Mouse (Mus musculus) retina, postnatal 1 day (tissue): ENCODE results near the gene Elk3.
"Not testable (repeated sequence)": the region's sequence is repeated elsewhere in the genome, so short reads cannot be mapped to it uniquely, and the experiment has no call there.

ENCODE experiments used
- DNase-seq: peaks from one replicate; pipeline ENCODE4 v3.0.0-alpha.2; 2012

Elk3 gene

GRCm38 (mm10) chr10:93310721-93311411 is at the start of gene Elk3:
Elk3 (minus strand) TSS chr10:93311135.
- peak; percentile 77 for DNase-seq

GRCm38 (mm10) chr10:93360623-93361022 is 49.7 kb upstream of the Elk3 start:
- DNase-seq, result no peak

- not testable (repeated sequence) for DNase-seq
Measured at GRCm38 (mm10) chr10:93360190-93360589, 49.3 kb upstream of the Elk3 start.

- no peak for DNase-seq
Measured at GRCm38 (mm10) chr10:93359339-93359863, 48.5 kb upstream of the Elk3 start.

- DNase-seq, result no peak
Measured at GRCm38 (mm10) chr10:93358878-93359277, 47.9 kb upstream of the Elk3 start.

GRCm38 (mm10) chr10:93357162-93357561 is 46.2 kb upstream of the Elk3 start:
- no peak for DNase-seq

- DNase-seq, result no peak
Measured at GRCm38 (mm10) chr10:93356122-93356521, 45.2 kb upstream of the Elk3 start.

GRCm38 (mm10) chr10:93355276-93355927 is 44.5 kb upstream of the Elk3 start:
- peak; percentile 95 for DNase-seq

- DNase-seq, result no peak
Measured at GRCm38 (mm10) chr10:93353545-93354326, 42.8 kb upstream of the Elk3 start.

- DNase-seq, result no peak
Measured at GRCm38 (mm10) chr10:93347918-93348505, 37.1 kb upstream of the Elk3 start.

GRCm38 (mm10) chr10:93347387-93347786 is 36.5 kb upstream of the Elk3 start:
- peak; percentile 37 for DNase-seq

- no peak for DNase-seq
Measured at GRCm38 (mm10) chr10:93346208-93346936, 35.4 kb upstream of the Elk3 start.

- DNase-seq, result no peak
Measured at GRCm38 (mm10) chr10:93345497-93345896, 34.6 kb upstream of the Elk3 start.

- no peak for DNase-seq
Measured at GRCm38 (mm10) chr10:93343469-93343868, 32.5 kb upstream of the Elk3 start.

GRCm38 (mm10) chr10:93342986-93343385 is 32.1 kb upstream of the Elk3 start:
- DNase-seq, result no peak

GRCm38 (mm10) chr10:93338526-93338925 is 27.6 kb upstream of the Elk3 start:
- no peak for DNase-seq

- no peak for DNase-seq
Measured at GRCm38 (mm10) chr10:93336462-93336931, 25.6 kb upstream of the Elk3 start.

- DNase-seq, result no peak
Measured at GRCm38 (mm10) chr10:93335828-93336461, 25.0 kb upstream of the Elk3 start.

GRCm38 (mm10) chr10:93335001-93335400 is 24.1 kb upstream of the Elk3 start:
- DNase-seq, result no peak

GRCm38 (mm10) chr10:93333239-93333638 is 22.3 kb upstream of the Elk3 start:
- DNase-seq, result no peak

GRCm38 (mm10) chr10:93332261-93332809 is 21.4 kb upstream of the Elk3 start:
- no peak for DNase-seq
